ENCODE assay signal across 11 mouse cellular contexts in the genomic region with DNA sequence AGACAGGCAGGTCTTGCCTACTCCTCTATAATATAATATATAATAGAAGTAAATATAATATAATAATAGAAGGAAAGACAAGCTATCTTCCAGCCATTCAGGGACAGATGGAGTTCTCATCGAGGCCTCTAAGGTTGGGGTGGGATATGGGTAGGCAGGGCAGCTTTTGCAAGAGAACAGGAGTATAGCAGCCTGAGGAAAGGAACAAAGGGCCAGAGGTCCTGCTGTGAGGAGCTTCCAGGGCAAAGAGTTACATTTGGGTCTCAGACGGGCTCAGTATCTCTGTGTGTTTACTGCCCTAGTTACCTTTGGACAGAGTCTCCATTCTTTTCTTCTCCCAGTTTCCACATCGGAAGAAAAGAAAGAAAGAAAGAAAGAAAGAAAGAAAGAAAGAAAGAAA. TPM values are rescaled to one million over a fixed set of nuclear protein-coding genes. Genes with fewer than 3 reads are reported as not detected.
A peak's percentile ranks its signal among the peaks of the same experiment; 100 is the strongest.
DNase-seq lines count a peak whose midpoint lies in the region; ATAC-seq lines count a peak whose summit lies in the region.
"Had no signal": no experiment of that assay in that cellular context is flagged by ENCODE, and none has a peak within 500 bp of the region (broad histone marks: within the 10 kb centered on the region; RNA-seq: fewer than 3 reads in every experiment).

No protein-coding gene starts in this region.

- no peak for ATAC-seq in heart, embryonic 16.5 days (replicated peaks; ENCODE audit: extremely low read depth, insufficient read depth, low FRiP score)
- no peak for ATAC-seq in midbrain, embryonic 13.5 days
- no peak for ATAC-seq in hindbrain, embryonic 15.5 days (ENCODE audit: low FRiP score, low read depth)
- no peak for ATAC-seq in neural tube, embryonic 14.5 days (ENCODE audit: low read depth)
- ATAC-seq: CD4-positive, CD25-positive, alpha-beta regulatory T cell, adult 4 months had no signal

- intact Hi-C loops in heart, postnatal 10 days (cut with DNase I), result no loop called here

- 54% methylated on average over 3 of the region's 3 CpGs for WGBS in heart, embryonic 16.5 days
- 33% methylated on average over 3 of the region's 3 CpGs for WGBS in midbrain, embryonic 13.5 days
- WGBS in midbrain, embryonic 10.5 days, result 42% methylated on average over 3 of the region's 3 CpGs
- 37% methylated on average over 3 of the region's 3 CpGs for WGBS in hindbrain, embryonic 15.5 days
- 20% methylated on average over 3 of the region's 3 CpGs for WGBS in neural tube, embryonic 14.5 days

- DNase-seq in heart, postnatal 10 days, result no peak
- DNase-seq in midbrain, embryonic 10.5 days (ENCODE audit: low spot score), result no peak
- DNase-seq in lung, adult 18-20 months, result no peak
- DNase-seq in urinary bladder, postnatal 14 days (ENCODE audit: low spot score), result no peak
- DNase-seq: lung, postnatal 10 days; thymus, adult 18-20 months had no signal

- peaks cover 30% of the 10 kb centered on the region for H3K27me3 ChIP-seq in heart, embryonic 16.5 days (ENCODE audit: control insufficient read depth, insufficient read depth, low read length)
- H3K27me3 ChIP-seq in midbrain, embryonic 13.5 days, result peaks cover 12% of the 10 kb centered on the region
- peaks cover 47% of the 10 kb centered on the region for H3K27me3 ChIP-seq in midbrain, embryonic 10.5 days (ENCODE audit: low read depth, poor library complexity, severe bottlenecking)
- no peaks in the 10 kb centered on the region for H3K27me3 ChIP-seq in hindbrain, embryonic 15.5 days
- H3K27me3 ChIP-seq in neural tube, embryonic 14.5 days (ENCODE audit: control insufficient read depth, insufficient read depth, low read length), result no peaks in the 10 kb centered on the region

- peak overlapping the region; percentile 48; the same call in 1 of the 2 replicates for H3K4me3 ChIP-seq in heart, embryonic 16.5 days (ENCODE audit: low read length)
- peak overlapping the region; percentile 70 for H3K4me3 ChIP-seq in midbrain, embryonic 13.5 days (replicated peaks)
- H3K4me3 ChIP-seq in midbrain, embryonic 10.5 days, result no peak overlapping the region
- peak overlapping the region; percentile 64 for H3K4me3 ChIP-seq in hindbrain, embryonic 15.5 days
- no peak overlapping the region for H3K4me3 ChIP-seq in neural tube, embryonic 14.5 days (ENCODE audit: low read depth, low read length)

- no peak overlapping the region for H3K27ac ChIP-seq in heart, embryonic 16.5 days (ENCODE audit: low read length)
- peak overlapping the region; percentile 95 for H3K27ac ChIP-seq in midbrain, embryonic 13.5 days
- H3K27ac ChIP-seq in midbrain, embryonic 10.5 days (replicated peaks), result no peak overlapping the region
- H3K27ac ChIP-seq in hindbrain, embryonic 15.5 days (replicated peaks), result peak overlapping the region; percentile 92; the same call in 1 of the 2 replicates
- H3K27ac ChIP-seq in neural tube, embryonic 14.5 days (ENCODE audit: low read depth, low read length), result peak overlapping the region; percentile 39; the same call in 1 of the 2 replicates

- no peaks in the 10 kb centered on the region for H3K36me3 ChIP-seq in heart, embryonic 16.5 days (ENCODE audit: control insufficient read depth, insufficient read depth)
- peaks cover 5% of the 10 kb centered on the region for H3K36me3 ChIP-seq in midbrain, embryonic 13.5 days
- peaks cover 7% of the 10 kb centered on the region for H3K36me3 ChIP-seq in midbrain, embryonic 10.5 days
- H3K36me3 ChIP-seq in hindbrain, embryonic 15.5 days, result 0 out of 2 replicates have a peak, but pooled peaks cover 4% of the 10 kb centered on the region
- H3K36me3 ChIP-seq in neural tube, embryonic 14.5 days (ENCODE audit: control insufficient read depth, insufficient read depth, low read length), result peaks cover 4% of the 10 kb centered on the region; the same call in 1 of the 2 replicates

- H3K4me1 ChIP-seq in heart, embryonic 16.5 days (ENCODE audit: control insufficient read depth, insufficient read depth, low read length), result peaks cover 22% of the 10 kb centered on the region
- H3K4me1 ChIP-seq in midbrain, embryonic 13.5 days (replicated peaks), result peaks cover 56% of the 10 kb centered on the region
- peaks cover 54% of the 10 kb centered on the region for H3K4me1 ChIP-seq in midbrain, embryonic 10.5 days
- peaks cover 61% of the 10 kb centered on the region for H3K4me1 ChIP-seq in hindbrain, embryonic 15.5 days (replicated peaks)
- peaks cover 48% of the 10 kb centered on the region for H3K4me1 ChIP-seq in neural tube, embryonic 14.5 days (ENCODE audit: control insufficient read depth, insufficient read depth, low read length)

- no peaks in the 10 kb centered on the region for H3K9me3 ChIP-seq in heart, embryonic 16.5 days (replicated peaks; ENCODE audit: control insufficient read depth, low read length)
- H3K9me3 ChIP-seq in midbrain, embryonic 13.5 days, result no peaks in the 10 kb centered on the region
- no peaks in the 10 kb centered on the region for H3K9me3 ChIP-seq in midbrain, embryonic 10.5 days (replicated peaks)
- H3K9me3 ChIP-seq in hindbrain, embryonic 15.5 days, result no peaks in the 10 kb centered on the region
- H3K9me3 ChIP-seq in neural tube, embryonic 14.5 days (ENCODE audit: control insufficient read depth, low read length), result no peaks in the 10 kb centered on the region

- H3K4me2 ChIP-seq in heart, embryonic 16.5 days (ENCODE audit: low read depth, low read length), result no peak overlapping the region
- H3K4me2 ChIP-seq in midbrain, embryonic 13.5 days (replicated peaks), result peak overlapping the region; percentile 62
- H3K4me2 ChIP-seq in hindbrain, embryonic 15.5 days, result peak overlapping the region; percentile 64
- peak overlapping the region; percentile 85 for H3K4me2 ChIP-seq in neural tube, embryonic 14.5 days (ENCODE audit: low read depth, low read length)

- no peak overlapping the region for H3K9ac ChIP-seq in heart, embryonic 16.5 days (ENCODE audit: low read length)
- no peak overlapping the region for H3K9ac ChIP-seq in midbrain, embryonic 13.5 days (replicated peaks)
- H3K9ac ChIP-seq in hindbrain, embryonic 15.5 days, result peak overlapping the region; percentile 70; the same call in 1 of the 2 replicates
- H3K9ac ChIP-seq in neural tube, embryonic 14.5 days (replicated peaks; ENCODE audit: low read depth, low read length), result no peak overlapping the region; the same call in 1 of the 2 replicates

RNA-seq across cellular contexts. Expression of a gene that starts 0.5 kb away (rescaled TPM):
- 0.36 and 0.70 TPM in 2 replicates for polyA plus RNA-seq in heart, embryonic 16.5 days (2015; fragmentation: Nextera tagmentation; extraction: Ambion mirVana)
- total RNA-seq in heart, postnatal 10 days (2021), result under 1 TPM; 0.42 to 0.89 TPM
- polyA plus RNA-seq in midbrain, embryonic 13.5 days (2015; fragmentation: Nextera tagmentation; extraction: Ambion mirVana), result 73.0 and 76.7 TPM in 2 replicates
- 14.9 and 29.4 TPM in 2 replicates for polyA plus RNA-seq in midbrain, embryonic 10.5 days (2016; fragmentation: Nextera tagmentation; extraction: Ambion mirVana)
- polyA plus RNA-seq in hindbrain, embryonic 15.5 days (2015; fragmentation: Nextera tagmentation; extraction: Ambion mirVana), result 110 and 114 TPM in 2 replicates
- polyA plus RNA-seq in neural tube, embryonic 14.5 days (2014; fragmentation: Nextera tagmentation; extraction: Ambion mirVana), result 117 and 147 TPM in 2 replicates
- polyA plus RNA-seq: CD4-positive, CD25-positive, alpha-beta regulatory T cell, adult 4 months had no signal

RNA-seq across cellular contexts. Expression of a gene that starts 2.5 kb away (rescaled TPM):
- 148 and 152 TPM in 2 replicates for polyA plus RNA-seq in heart, embryonic 16.5 days (2015; fragmentation: Nextera tagmentation; extraction: Ambion mirVana)
- 100 to 1,000 TPM; 166 to 167 TPM for total RNA-seq in heart, postnatal 10 days (2021)
- polyA plus RNA-seq in midbrain, embryonic 13.5 days (2015; fragmentation: Nextera tagmentation; extraction: Ambion mirVana), result 310 TPM in 2 replicates
- polyA plus RNA-seq in midbrain, embryonic 10.5 days (2016; fragmentation: Nextera tagmentation; extraction: Ambion mirVana), result 212 and 239 TPM in 2 replicates
- polyA plus RNA-seq in hindbrain, embryonic 15.5 days (2015; fragmentation: Nextera tagmentation; extraction: Ambion mirVana), result 336 and 350 TPM in 2 replicates
- 298 and 305 TPM in 2 replicates for polyA plus RNA-seq in neural tube, embryonic 14.5 days (2014; fragmentation: Nextera tagmentation; extraction: Ambion mirVana)

RNA-seq across cellular contexts. Expression of a gene that starts 25.2 kb away (rescaled TPM):
- polyA plus RNA-seq in heart, embryonic 16.5 days (2015; fragmentation: Nextera tagmentation; extraction: Ambion mirVana), result 11.4 and 11.7 TPM in 2 replicates
- 10 to 100 TPM; 34.2 to 35.5 TPM for total RNA-seq in heart, postnatal 10 days (2021)
- polyA plus RNA-seq in midbrain, embryonic 13.5 days (2015; fragmentation: Nextera tagmentation; extraction: Ambion mirVana), result 16.0 and 16.5 TPM in 2 replicates
- 11.9 and 13.0 TPM in 2 replicates for polyA plus RNA-seq in midbrain, embryonic 10.5 days (2016; fragmentation: Nextera tagmentation; extraction: Ambion mirVana)
- polyA plus RNA-seq in hindbrain, embryonic 15.5 days (2015; fragmentation: Nextera tagmentation; extraction: Ambion mirVana), result 16.1 and 17.5 TPM in 2 replicates
- 16.1 and 17.4 TPM in 2 replicates for polyA plus RNA-seq in neural tube, embryonic 14.5 days (2014; fragmentation: Nextera tagmentation; extraction: Ambion mirVana)

RNA-seq across cellular contexts. Expression of a gene that starts 48.0 kb away (rescaled TPM):
- polyA plus RNA-seq in heart, embryonic 16.5 days (2015; fragmentation: Nextera tagmentation; extraction: Ambion mirVana), result 80.4 and 81.2 TPM in 2 replicates
- 10 to 100 TPM; 42.0 to 43.9 TPM for total RNA-seq in heart, postnatal 10 days (2021)
- polyA plus RNA-seq in midbrain, embryonic 13.5 days (2015; fragmentation: Nextera tagmentation; extraction: Ambion mirVana), result 122 and 127 TPM in 2 replicates
- 180 and 187 TPM in 2 replicates for polyA plus RNA-seq in midbrain, embryonic 10.5 days (2016; fragmentation: Nextera tagmentation; extraction: Ambion mirVana)
- 115 and 118 TPM in 2 replicates for polyA plus RNA-seq in hindbrain, embryonic 15.5 days (2015; fragmentation: Nextera tagmentation; extraction: Ambion mirVana)
- polyA plus RNA-seq in neural tube, embryonic 14.5 days (2014; fragmentation: Nextera tagmentation; extraction: Ambion mirVana), result 117 and 123 TPM in 2 replicates

RNA-seq across cellular contexts. Expression of a gene that starts 52.2 kb away (rescaled TPM):
- polyA plus RNA-seq in heart, embryonic 16.5 days (2015; fragmentation: Nextera tagmentation; extraction: Ambion mirVana), result 26.3 and 27.2 TPM in 2 replicates
- 10 to 100 TPM; 26.4 to 28.7 TPM for total RNA-seq in heart, postnatal 10 days (2021)
- polyA plus RNA-seq in midbrain, embryonic 13.5 days (2015; fragmentation: Nextera tagmentation; extraction: Ambion mirVana), result 16.9 and 17.3 TPM in 2 replicates
- 16.5 and 18.1 TPM in 2 replicates for polyA plus RNA-seq in midbrain, embryonic 10.5 days (2016; fragmentation: Nextera tagmentation; extraction: Ambion mirVana)
- 19.1 and 19.6 TPM in 2 replicates for polyA plus RNA-seq in hindbrain, embryonic 15.5 days (2015; fragmentation: Nextera tagmentation; extraction: Ambion mirVana)
- polyA plus RNA-seq in neural tube, embryonic 14.5 days (2014; fragmentation: Nextera tagmentation; extraction: Ambion mirVana), result 15.5 and 18.1 TPM in 2 replicates

Comparison
In these comparisons a context has a peak if more than half of its experiments do, and no peak if none do; other contexts are left out.
1. H3K27ac ChIP-seq: peak in midbrain, embryonic 13.5 days (single experiment), hindbrain, embryonic 15.5 days (single experiment) and neural tube, embryonic 14.5 days (single experiment); none in heart, embryonic 16.5 days (single experiment) and midbrain, embryonic 10.5 days (single experiment).
2. H3K4me3 ChIP-seq: peak in heart, embryonic 16.5 days (single experiment), midbrain, embryonic 13.5 days (single experiment) and hindbrain, embryonic 15.5 days (single experiment); none in midbrain, embryonic 10.5 days (single experiment) and neural tube, embryonic 14.5 days (single experiment).